Mouse (Mus musculus): Measurements from ENCODE around the gene Rbm38.

Rbm38 gene

DNA sequence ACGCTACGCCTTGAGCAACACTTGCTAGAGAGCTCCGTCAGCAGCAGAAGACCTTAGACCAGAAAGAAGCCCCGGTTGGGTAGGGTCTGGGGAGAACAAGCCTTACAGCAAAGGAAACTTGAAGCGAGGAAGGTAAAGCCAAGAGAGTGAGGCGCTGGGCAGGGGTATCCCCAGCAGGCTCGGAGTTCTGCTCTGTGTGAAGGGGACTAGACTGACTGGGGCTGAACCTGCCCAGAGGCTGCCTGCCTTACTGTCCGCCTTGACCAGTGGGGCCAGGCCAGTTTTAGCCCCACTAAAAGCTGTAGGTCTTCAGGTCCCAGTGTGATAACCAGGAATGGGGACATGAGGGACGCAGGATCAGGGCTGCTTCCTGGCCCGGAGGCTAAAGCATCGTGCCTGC is at the start of gene Rbm38:
TSS of gene Rbm38 (plus strand) at position 69 of the 400 bp plus-strand sequence.
- 55% methylated on average over 11 of the region's 11 CpGs for WGBS

- 96% methylated on average over 2 of the region's 2 CpGs for WGBS
Observed at GRCm38 (mm10) chr2:172971865-172972264, 48.4 kb upstream of the Rbm38 start.

GRCm38 (mm10) chr2:172973806-172974565 is 46.3 kb upstream of the Rbm38 start:
- 30% methylated on average over 7 of the region's 7 CpGs for WGBS

DNA sequence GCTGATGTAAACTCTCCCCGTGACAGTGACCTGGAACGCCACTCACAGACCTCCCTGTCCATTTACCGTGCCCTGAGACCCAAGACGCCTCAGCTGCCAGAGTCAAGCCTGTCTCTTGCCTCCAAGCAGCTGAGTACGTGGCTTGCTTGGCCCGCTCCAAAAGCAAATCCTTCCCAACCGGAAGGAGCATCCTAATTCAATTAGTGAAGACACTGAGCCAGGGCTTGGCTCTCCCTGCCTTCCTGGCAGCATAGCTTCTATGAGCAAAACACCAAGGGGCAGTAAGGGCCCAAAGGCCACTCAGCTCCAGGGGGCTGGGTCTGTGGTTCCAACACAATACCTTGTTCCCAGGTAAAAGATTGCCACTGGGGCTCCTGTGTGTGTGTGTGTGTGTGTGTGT is 45.6 kb upstream of the Rbm38 start:
- WGBS, result 62% methylated on average over 7 of the region's 7 CpGs

DNA sequence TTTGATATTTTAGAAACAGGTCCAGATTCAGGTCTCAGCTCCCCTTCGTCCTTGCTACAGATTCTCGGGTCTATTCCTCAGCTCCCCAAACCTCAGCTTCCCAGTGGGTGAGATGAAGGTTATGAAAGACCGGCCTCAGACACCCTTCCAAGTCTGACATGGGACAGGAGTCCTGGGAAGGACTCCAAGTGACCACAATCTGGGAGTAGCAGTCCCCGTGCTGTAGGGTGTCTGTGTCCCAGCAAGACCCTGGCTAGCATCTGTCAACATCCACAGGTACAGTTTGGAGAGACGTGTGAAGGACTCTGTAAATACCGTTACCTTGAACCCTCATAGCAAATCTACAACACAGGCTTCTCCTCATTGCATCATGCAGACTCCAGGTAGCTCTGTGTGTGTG is 45.1 kb upstream of the Rbm38 start:
- WGBS, result 89% methylated on average over 6 of the region's 6 CpGs

DNA sequence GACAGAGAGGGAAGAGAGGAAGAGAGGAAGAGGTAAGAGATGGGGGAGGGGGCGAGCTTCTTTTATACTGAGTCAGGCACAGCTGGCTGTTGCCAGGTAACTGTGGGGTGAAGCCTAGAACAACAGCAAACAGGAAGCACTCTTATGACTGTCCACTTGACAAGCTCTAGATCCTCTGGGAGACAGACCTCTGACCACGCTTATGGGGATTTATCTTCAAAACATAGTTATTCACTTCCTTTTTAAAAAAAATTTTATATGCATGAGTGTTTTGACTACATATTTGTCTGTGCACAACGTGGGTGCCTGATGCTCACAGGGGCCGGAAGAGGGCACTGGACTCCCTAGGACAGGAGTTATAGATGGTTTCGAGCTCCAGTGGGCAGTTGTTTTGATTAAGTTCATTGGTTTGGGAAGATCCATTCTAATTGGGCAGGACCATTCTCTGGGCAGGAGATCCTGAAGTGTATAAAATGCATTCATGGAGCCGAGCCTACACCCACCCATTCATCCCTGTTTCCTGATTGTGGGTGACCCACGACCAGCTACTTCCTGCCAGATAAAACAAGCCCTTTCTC is 43.5 kb upstream of the Rbm38 start:
- WGBS, result 52% methylated on average over 7 of the region's 7 CpGs

DNA sequence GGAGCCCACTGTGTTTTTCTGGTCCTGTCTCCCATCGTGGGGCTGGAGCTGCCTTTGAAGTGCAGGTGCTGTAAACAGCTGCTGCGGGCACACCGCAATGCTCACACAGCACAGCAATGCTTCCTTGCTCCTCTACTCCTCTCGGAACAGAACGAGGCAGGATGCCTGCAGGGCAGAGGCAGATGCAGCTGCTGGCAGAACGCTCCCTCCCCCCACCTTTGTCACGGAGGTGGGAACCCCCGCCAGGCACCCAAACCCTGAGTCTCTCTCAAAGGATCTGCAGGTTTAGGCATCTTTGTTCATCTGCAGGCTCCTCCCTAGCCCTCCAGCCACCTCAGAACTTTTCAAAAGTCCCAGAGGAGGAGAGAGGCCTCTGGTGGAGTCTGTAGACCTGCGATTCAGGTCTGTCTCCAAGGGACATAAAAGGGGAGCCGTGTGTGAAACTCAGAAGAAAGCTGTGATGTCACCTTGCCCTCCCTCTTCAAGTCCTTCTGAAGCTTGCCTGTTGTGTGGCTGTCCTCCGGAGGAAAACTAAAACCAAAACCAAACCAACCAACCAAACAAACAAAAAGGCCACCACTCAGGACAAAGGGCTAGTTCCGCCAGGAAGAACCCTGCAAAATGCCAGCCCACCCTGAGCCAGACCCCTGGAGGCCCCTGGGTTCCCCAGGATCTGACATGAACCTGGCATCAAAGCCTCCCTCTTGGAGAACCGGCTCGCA is 42.7 kb upstream of the Rbm38 start, which contains the start of gene Spo11:
TSS of gene Spo11 (plus strand) at position 292 of the 722 bp plus-strand sequence.
- 40% methylated on average over 14 of the region's 14 CpGs for WGBS

- 68% methylated on average over 4 of the region's 4 CpGs for WGBS
Observed at GRCm38 (mm10) chr2:172978131-172978633, 42.1 kb upstream of the Rbm38 start.

- 93% methylated on average over 43 of the region's 43 CpGs for WGBS
Observed at GRCm38 (mm10) chr2:172979666-172980345, 40.5 kb upstream of the Rbm38 start.

DNA sequence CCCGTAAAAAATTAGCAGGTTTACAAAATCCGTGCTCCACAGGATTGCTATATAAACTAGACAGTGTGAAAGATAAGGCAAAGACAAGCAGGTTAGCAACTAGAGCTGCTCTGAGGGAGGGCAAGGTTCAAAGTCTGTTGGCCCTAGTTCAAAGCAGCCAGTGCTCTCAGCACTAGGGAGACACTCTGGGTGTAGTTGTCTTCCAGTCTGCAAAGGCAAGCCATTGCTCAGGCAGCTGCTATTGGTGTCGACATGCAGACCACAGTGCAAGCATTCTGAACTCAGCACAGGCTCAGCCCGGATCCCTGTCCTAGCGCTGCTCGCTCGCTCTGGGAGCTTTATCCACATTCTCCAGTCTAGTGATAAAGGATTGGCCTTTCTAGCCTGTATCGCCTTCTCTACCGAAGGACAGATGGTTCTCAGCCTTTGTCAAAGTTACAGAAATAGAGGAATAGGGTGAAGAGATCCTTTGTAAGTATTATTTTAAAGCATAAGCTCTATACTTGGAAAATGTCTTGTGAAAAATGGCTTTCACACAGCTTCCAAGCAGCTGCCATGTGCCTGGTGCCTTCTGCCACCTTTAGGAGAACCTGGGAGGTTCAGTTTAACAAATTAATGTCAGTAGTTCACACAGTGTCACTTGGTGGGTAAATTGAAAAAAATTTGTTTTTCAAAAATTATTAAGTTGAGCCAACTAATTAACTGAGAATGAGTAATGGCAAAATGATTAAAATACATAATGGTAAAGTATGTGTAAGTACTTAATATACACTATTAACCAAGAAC is 37.3 kb upstream of the Rbm38 start:
- 66% methylated on average over 9 of the region's 9 CpGs for WGBS

DNA sequence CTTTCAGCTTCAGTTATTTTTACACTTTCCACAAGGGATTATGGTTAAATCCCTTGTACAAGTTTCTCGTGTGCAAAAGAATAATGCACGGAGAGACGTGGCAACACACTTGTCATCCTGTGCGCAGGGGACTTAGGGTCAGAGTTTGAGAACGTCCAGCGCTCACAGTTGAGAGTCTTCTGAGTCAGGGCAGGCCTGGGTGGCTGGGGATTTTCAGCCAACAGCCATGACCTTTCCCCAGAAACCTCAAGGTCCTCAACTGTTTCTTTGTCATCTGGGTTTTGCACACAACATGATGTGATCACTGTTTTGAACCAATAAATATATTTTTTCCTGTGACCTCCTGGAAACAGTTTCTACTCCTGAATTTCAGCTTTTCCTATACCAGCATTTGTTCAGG is 30.1 kb upstream of the Rbm38 start:
- 93% methylated on average over 6 of the region's 6 CpGs for WGBS

DNA sequence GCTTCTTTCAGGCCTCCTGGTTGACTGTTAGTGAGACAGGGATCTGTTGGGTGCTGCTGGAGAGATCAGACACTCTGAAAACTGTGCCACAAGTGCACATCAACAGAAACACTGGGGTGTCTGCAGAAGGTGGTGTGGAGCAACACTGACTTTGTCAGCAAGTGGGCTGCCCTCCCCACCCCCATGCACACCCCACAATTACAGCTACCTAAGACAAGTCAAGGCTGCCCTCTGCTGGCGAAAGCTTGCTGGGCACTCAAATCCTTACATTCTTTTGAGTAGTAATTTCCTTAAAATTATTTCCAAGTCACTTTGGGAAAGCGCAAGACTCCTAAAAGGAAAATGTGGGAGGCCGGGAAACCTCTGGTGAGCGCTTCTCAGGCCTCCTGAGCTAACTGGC is 24.1 kb upstream of the Rbm38 start:
- 9% methylated on average over 4 of the region's 4 CpGs for WGBS

- 58% methylated on average over 11 of the region's 11 CpGs for WGBS
Observed at GRCm38 (mm10) chr2:172997748-172998147, 22.6 kb upstream of the Rbm38 start.

DNA sequence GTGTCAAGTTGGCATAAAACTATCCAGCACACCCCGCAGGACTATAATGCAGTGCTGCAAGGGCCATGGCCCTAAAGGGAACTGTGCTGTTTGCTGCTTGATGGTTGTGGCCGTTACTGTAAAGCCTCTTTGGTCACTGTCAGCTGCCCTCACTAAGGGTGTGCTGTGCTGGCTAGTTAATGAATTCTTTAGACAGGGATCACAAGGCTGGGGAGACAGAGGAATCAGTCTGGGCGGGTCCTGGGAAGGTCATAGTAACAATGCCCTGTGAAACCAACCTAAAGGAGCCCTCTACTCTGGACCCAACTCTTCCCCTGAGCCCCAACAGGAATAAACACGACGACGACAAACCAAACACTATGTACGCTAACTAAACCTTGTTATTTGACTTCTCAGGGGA is 21.8 kb upstream of the Rbm38 start:
- 72% methylated on average over 7 of the region's 7 CpGs for WGBS

- under 1% methylated on average over 45 of the region's 45 CpGs for WGBS
Observed at GRCm38 (mm10) chr2:172999630-173000284, 20.5 kb upstream of the Rbm38 start, which contains the start of gene Rae1. Gene Rae1 (plus strand): TSS chr2:173000117.

DNA sequence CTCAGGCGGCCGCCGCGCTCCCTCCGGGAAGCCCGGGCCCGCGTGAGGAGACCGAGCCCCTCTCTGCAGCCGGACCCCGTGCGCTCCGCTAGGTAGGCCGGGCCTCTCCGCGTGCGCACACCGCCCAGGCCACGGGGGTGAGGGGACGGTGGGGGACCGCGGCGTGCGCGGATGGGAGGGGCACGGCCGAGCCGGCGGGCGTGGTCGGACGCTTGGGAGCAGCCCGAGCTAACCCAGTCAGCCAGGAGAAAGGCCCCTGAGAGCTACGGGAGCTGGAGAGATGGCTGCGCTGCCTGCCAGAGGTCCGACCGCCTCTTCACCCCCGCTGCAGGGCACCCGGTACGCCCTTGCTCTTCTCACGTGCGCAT is 20.0 kb upstream of the Rbm38 start:
- 0% methylated on average over 42 of the region's 42 CpGs for WGBS

DNA sequence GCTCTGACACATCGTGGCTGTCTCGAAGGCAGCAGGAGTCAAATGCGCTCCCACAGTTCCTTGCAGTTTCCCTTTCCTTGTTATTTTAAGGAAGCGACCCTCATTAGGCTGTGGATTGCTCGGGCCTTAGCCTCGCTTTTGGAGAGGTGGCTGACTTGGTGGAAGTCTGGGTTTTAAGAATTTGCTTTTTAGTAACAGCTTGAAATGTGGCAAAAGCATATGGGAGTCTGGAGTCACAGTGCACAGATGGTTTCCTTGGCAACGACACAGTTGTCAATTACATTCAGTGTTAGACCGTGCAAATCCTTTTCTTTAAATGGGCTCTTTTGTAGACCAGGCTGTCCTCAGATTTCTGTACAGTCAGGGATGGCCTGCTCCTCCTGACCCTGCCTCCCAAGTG is 19.4 kb upstream of the Rbm38 start:
- 4% methylated on average over 8 of the region's 8 CpGs for WGBS

GRCm38 (mm10) chr2:173003737-173004136 is 16.6 kb upstream of the Rbm38 start:
- 93% methylated on average over 8 of the region's 8 CpGs for WGBS

- 74% methylated on average over 3 of the region's 3 CpGs for WGBS
Observed at GRCm38 (mm10) chr2:173010220-173010717, 10.0 kb upstream of the Rbm38 start.

- 97% methylated on average over 8 of the region's 8 CpGs for WGBS
Observed at GRCm38 (mm10) chr2:173011440-173011839, 8.9 kb upstream of the Rbm38 start.

Data from cerebral cortex, adult 2 months (tissue).